Mouse (Mus musculus): ENCODE results near the gene Vav2.

Gene Vav2

DNA sequence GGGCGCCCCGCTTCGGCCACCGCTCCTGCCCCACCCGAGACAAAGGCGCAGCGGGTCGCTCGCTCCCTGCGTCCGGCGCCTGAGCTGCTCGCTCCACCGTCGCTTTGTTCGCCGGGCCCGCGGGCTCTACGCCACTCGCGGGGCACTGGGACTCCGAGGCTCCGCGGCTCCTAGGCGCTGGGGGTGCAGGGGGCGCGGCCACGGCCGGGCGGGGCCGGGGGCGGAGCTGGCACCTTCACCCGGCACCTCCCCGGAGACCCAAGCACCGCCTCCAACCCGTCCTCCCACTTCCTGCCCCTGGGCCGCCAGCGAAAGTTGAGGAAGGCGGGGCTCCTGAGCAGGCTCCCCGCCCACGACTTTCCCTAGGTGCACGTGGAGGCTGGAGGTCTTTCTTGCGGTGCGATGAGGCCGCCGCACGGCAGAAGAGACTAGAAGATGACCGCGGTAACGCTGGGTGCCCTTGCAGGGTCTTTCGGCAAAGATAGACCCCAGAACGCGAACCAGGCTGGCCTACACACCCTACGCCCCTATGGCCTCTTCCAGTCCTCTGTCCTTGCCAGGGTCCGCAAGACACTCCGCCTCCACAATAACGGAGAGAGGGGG is at the start of gene Vav2:
Gene Vav2, minus strand, starts transcription at position 179 of the 603 bp plus-strand sequence.
- peak; percentile 92 for DNase-seq (ENCODE audit: low spot score in 2 of 2)

DNA sequence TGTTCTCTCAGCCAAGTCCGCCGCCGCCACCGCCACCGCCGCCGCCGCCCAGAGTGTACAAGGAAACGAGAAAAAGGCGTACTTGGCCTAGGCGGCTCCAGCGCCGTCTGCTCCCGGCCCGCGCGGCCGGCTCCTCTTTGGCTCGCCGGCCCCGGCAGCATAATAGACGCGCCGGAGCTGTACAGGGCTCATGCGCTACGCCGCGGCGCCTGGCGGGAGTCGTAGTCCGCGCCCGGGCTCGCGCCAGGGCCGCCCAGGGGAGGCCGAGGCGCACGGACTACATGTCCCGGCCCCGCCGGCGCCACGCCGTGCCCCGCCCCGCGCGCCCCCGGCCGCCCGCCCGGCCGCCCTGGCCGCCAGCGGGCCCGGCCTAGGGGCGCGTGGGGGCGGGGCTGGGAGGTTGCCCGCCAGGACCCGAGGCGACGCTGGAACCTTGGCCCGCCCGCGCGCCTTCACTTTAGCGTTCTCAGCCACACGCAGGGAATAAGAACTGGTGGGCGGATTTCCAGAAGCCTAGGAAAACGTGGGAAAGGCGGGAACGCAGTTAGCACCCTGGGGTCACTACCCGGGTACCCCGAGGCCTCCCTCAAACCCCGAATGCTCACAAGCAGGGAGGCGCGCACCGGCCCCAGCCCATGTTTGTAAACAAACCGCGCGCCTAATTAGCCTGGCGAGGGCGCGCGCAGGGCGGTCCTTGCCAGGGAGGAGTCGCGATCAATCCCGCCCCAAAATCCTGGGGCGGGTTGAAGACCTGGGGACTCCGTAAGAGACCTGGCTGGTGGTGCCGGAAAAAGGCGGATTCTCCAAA is 48.9 kb upstream of the Vav2 start:
- DNase-seq (ENCODE audit: low spot score in 2 of 2) = peak; percentile 95 to 96

DNA sequence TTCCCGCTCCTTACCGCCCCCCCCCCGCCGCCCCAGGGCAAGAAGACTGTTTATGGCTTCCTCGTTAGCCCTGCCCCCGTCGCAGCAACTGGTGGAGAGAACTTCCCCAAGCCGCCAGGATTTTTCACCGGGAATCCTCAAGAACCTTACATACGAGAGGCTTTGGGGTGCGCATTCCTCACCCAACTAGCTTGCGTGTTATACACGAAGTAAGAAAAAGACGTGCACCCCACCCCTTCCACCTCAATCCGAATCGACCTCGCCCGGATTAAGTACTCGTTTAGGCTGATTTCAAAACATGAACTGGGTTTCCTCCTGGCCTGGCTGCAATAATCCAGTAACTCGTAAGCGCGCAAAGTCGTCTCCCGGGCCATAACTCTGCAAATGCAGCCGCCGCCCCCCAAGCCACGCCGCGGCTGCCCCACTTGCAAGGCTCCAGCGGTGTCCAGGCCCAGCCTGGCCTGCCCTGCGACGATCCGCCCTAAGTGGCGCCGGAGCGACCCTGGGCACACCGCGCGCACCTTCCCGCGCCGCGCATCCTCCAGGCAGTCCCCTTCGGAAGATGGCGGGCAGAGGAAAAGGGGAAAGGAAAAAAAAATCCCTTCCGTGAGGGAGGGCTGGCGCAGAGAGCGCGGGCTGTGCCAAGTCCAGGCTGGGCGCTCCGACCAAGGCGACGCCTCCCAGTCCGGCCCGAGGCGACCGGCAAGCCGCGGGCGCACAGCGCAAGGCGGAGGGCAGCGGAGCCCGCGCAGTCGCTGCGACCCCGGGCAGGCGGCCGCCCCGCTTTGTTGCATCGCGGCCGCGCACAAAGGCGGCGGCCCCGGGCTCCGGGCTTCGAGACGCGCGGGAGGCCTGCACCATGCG is 48.0 kb upstream of the Vav2 start:
- DNase-seq (ENCODE audit: low spot score in 2 of 2) = peak; percentile 53 to 64

DNA sequence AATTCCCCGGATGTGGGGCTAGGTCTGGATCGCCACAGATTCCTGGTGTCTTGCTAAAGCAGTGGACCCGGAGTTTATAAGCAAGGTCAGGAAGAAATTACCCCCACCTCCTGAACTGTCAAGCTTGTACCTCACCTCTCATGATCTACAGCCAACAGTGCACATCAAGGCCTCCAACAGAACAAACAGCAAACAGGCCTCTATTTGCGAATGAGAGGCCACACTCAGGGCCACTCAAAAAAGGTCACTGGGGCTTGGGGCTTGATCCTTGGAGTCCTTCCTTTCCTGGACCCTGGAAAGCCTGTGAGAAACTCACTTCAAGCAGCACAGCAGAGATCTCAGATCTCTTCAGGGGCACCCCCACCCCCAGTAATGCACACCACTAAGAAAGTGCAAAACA is 47.1 kb upstream of the Vav2 start:
- DNase-seq (ENCODE audit: low spot score in 2 of 2) = no peak

DNA sequence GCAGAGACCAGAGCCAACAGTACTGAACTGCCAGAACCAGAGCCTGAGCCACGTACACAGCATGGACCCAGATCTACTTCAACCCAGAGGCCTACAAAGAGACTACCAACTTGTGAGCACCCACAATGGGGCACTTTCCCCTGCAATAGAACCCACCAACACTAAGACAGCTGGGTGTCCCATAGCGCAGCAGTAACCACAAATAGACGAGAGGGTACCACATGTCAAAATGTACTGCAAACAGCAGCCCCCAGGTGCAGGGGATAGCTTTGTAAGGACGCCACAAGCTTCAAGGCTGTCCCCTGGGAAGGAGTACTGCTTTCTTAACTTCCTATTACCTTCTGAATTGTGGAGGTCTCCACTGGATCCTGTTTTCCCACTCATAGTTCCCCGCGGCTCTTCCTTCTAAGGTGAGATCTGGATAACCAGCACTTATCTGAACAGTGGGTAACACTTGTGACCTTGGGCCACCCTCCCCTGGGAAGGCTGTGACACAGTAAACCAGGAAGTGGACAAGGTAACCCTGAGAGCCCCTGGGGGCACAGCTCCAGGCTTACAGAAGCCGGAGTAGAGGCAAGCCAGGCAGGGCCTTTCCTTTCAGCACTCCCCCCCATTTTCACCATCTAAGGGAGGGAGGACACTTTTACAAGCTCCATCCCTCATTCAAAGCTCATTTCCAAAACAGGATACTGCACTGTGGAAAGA is 46.4 kb upstream of the Vav2 start:
- no peak for DNase-seq (ENCODE audit: low spot score in 2 of 2)

DNA sequence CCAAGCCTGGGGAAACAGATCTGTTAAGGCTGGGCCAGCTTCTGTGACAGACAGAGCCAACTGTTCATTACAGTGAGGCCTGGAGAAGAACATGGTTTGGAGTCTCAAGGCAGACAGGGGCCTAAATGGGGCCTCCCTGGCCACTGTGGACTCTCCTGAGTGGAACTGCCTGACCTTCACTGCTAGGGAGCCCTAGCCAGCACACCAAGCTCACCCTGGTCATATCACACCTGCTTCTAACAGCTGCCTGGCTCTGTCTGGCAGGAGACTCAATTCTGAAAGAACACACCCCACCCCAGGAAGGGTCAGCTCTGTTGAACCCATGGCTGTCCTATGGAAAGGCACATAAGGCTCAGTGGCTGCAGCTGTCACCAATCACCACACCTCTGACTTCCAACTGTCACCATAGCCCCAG is 44.3 kb upstream of the Vav2 start:
- peak in 1 of 2 experiments; percentile 22 for DNase-seq (ENCODE audit: low spot score in 2 of 2)

DNA sequence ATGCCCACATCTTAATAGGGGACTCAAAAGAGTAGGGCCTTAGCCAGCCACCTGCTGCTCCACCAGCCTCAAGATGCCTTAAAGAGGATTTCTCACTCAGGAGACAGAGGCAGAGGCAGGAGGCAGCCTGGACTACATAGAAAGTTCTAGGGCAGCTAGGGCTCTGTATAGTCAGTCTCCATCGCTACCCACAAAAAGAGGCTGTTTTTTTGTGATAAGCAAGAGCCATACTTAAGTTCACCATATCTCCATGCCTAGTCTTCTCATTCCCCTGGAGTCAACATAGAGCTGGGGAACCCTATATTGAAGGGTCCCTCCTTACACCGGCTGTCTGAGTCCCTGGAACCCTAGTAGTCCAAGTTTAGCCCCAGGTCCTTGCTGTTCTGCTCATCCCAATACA is 43.7 kb upstream of the Vav2 start:
- no peak for DNase-seq (ENCODE audit: low spot score in 2 of 2)

DNA sequence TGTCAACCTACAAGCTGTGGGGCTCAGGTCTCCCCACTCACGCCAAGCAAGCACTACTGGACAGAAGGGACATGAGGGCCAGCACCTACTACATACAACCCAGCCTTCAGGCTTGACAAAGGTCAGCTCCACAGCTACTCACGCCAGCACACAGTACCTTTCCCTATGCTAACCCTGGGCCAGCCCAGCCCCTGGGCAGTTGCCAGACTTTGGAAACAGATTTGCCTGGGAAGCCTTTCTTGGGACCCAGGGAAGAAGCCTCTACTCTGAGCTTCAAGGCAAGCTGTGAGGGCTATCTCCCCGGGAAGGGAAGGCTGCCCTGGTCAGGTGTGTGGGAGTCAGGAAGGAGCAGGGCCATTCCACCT is 43.1 kb upstream of the Vav2 start:
- peak in 1 of 2 experiments; percentile 21 for DNase-seq (ENCODE audit: low spot score in 2 of 2)

DNA sequence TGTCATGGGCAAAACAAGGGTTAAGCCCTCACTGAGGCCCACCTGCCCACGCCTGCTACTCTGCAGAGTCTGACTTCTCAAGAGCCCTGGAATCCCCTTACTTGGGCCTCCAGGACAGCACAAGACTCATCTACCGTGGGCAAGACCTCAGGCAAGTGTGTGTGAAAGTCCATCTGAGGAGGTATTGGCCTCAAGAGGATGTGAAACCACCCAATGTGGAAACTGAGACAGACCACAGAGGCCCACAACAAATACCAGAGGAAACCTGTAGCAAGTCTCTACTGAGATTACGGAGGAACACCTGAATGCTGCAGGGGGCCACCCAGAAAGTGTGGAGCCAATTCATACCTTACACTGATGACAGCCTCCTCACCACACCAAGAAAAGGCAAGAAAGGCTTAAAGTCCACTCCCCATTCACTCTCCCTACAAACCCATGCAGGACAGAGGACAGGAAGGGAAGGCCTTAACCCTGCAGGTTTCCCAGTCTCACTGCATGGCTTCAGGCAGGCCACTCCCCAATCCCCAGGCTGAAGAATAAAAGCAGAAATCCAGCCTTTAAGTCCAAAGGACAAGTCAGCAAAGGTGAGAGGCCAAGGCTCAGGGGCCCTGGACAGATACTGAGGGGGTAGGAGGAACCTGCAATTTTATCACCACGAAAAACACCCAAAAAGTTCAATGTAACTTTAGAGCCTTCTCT is 42.6 kb upstream of the Vav2 start:
- DNase-seq (ENCODE audit: low spot score in 2 of 2) = no peak

DNA sequence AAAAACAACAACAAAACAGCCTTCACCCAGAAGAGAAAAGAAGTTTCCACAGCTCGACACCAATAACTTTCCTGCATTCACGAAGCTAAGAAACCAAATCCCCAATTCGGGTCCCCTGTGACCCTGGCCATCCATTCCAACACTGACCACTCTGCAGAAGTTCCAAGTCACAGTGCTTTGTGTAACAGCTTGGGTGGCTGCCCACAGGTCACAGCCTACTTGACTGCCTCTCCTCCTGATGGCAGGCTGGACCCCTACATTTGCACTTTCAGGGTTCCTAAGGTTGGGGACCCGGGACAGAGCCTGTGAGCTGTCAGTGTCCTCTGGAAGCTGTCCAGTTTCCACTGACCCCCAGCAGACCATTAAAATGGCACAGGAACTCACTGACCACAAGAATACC is 36.1 kb upstream of the Vav2 start:
- no peak for DNase-seq (ENCODE audit: low spot score in 2 of 2)

DNA sequence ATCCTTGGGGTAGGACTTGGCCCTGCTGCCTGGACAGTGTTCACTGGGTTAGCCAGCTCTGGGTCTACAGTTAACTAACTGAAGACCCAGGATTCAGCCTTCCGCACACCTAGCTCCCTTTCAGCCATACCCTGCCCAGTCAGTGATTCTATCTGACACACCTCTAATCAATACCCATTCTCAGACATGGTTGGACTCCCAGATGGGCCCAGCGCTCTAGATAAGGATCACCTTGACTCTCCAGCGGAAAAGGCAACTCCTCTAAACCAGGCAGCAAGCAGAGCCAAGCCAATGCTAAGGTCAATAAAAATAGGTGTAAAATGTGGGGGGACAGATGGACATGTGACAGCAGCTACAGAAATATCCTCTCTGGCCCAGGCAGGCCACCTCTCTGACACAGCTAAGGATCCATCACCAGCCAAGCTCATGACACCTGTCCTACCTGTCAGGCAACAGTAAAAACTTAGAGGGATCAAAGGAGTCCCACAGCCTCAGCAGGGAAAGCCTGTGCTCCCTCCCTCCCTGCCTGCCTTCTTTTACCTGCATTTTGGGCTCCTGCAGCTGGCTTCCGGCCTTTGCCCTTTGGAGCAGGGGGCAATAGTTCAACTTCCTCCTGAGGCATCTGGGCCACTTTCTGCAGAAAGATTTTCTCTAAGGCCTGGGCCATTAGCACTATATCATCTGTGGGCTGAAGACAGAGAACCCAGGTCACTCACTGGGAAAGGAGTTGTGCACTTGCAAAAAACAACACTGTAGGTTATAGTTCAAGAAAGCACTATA is 35.2 kb upstream of the Vav2 start:
- no peak for DNase-seq (ENCODE audit: low spot score in 2 of 2)

DNA sequence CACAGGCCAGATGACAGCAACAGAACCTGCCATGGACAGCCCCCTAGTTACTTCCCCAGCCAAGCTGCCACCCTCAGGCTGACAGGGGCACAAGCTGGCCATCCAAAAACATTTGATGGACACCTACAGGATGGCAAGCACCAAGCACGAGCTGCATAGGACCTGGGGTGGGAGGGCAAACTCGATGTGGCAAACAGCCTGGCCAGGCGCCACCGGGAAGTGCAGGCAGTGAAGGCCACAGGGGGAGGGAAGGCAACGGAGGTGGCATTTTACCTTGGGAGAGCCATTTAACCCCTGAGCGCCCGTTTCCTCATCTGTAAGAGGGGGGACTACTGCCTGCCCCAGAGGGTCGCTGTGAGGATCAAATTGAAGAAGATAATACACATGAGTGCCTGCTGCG is 33.8 kb upstream of the Vav2 start:
- no peak for DNase-seq (ENCODE audit: low spot score in 2 of 2)

DNA sequence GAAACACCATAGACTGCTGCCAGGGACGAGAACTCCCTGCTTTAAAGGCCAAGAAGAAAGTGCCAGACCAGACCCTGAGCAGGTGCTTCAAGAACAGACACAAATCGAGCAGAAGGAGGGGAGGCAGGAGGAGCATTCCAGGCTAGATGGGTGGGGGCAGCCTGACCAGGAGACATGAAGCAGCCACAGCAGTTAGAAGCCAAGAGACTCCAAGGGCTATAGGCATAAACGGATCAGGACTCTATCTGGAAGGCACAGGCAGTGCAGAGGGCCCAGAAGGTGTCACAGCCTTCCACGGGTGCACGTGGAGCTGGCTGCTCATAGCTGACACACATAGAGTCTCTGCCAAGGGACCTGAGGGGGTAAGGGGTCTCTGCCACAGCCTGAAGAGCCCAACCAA is 33.3 kb upstream of the Vav2 start:
- no peak for DNase-seq (ENCODE audit: low spot score in 2 of 2)

DNA sequence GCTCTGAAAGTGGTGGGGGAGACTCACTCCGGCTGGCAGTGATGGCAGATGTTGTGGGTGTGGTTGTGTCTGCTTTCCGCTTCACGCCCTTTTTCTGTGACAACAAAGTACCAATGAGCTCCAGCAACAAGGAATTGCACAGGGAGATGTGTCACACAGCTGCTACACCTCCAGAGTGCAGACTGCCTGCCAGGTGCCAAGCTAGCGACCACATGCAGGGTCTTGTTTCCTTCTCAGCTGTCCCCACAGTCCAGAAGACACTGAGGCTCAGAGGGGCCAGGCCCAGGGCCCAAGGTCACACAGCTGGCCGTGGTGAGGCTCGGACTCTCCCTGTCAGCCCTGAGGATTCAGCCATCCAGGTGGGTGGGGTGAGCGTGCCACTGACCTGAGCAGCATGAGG is 32.9 kb upstream of the Vav2 start:
- DNase-seq (ENCODE audit: low spot score in 2 of 2) = no peak

DNA sequence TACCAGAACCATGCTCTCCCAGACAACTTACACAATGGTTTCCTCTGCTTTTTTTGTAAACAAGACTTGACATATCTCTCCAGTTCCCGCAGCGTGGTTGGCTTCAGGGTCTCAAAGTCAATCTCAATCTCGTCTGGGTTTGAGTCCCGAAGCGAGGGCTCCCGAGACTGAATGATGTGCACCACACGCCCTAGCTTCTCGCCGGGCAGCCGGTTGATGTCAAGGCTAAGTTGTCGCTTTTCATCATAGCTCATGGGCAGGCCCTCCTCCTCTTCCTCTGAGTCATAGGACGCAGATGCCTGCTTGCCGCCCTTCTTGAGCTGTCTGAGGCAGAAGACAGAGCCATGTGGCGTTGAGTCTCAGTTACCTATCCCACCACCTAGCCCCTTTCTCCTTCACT is 23.4 kb upstream of the Vav2 start:
- no peak for DNase-seq (ENCODE audit: low spot score in 2 of 2)

DNA sequence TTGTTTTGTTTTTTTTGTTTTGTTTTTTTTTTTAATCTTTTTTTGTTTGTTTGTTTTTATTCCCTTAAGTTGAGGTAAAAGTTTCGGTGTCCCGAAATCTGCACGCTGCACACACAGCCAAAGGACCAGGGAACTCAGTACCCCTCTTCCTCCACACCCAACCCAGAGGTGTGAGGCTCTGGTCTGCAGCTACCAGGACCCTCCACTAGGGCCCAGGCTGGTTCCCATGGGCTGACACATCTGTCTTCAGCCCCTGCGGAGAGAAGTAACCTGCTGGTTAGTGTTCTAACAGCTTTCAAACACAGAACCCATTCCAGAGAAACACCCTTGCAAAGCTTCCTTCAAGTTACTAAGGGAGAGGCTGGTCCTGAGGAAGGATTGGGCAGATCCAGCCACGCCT is 20.9 kb upstream of the Vav2 start:
- no peak for DNase-seq (ENCODE audit: low spot score in 2 of 2)

DNA sequence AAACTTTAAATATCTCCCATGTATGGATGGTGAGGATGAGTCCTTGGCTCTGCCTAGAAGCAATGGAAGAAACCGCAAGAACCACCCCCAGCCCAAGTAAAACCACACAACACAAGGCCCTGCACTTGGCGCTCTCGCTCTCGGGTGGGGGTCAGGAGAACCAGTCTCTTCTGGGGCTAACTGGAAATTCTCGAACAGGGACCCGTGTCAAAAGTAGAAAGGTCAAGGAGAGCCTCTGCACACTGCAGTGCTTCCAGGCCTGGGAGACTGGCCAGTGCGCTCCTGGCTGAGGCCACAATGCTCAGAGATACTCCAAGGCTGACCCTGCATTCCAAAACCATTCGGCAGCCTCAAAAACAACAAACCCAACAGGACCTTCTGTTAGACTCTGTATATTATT is 20.0 kb upstream of the Vav2 start:
- DNase-seq (ENCODE audit: low spot score in 2 of 2) = no peak

DNA sequence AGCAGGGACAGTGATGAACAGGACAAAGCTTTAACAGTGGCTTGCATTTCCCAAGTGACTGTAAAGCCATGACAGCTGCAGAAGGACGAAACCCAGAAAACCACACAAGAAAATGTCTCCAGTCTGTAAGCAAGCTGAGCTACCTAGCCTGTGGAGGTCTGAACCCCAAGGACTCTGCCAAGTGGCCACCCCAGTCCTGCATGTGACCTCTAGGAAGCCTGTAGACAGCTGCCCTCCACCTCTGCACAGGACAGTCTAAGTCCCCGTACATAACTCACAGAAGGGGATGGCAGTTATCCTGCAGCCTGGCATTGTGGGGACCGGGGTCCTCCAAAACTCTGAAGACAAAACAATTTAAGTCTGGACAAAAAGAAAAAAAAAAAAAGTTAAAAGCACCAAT is 19.1 kb upstream of the Vav2 start:
- DNase-seq (ENCODE audit: low spot score in 2 of 2) = no peak

DNA sequence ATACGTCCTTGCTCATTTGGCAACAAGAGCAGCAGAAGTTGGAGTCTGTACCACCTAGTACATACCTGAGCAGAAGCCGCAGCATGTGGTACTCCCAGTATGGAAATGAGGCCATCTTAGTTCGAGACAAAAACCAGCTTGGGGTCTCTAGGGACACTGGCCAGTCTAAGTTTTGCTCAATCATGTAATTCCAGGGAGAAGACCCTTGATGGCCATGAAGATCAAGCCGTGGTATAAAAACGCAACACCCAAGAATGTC is 16.5 kb upstream of the Vav2 start:
- DNase-seq (ENCODE audit: low spot score in 2 of 2) = no peak

DNA sequence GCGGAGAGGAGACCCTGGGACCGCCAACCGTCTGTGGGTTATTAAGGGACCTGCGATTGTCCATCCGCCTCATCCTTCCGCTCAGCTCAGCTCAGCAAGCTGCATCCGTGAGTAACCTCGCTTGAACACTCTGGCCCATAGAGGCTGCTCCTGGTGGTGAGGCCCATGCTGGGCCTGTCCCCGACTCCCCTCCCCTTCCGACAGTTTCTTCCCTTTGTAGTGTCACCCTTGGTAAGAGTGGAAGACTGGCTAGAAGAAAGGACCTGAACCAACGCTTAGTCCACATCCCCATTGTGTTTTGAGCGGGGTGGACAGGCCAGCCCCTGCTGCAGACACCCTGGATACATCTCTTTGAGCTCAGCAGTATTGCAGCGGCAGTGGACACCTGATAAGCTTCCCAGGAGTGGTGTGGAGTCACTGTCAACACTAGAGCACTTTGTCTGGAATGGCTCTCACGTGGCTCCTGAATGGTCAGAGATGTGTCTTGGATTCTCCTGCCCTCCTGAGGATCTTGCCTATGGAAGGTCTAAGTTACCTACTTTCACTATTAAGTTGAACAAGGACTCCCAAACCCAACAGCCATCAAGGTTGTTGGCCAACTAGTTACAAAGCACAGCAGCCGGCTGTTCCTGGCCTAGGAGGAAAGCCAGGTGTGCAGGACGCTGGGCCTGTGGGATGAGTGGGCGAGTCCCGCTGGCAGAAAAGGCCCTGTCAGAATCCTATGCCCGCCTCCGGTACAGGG is 16.0 kb upstream of the Vav2 start:
- DNase-seq (ENCODE audit: low spot score in 2 of 2) = peak in 1 of 2 experiments; percentile 53

Measured in right cerebral cortex, postnatal 10 days (tissue).